Mouse (Mus musculus): Measurements from ENCODE around the gene Gm3417. TPM values are rescaled to one million over a fixed set of nuclear protein-coding genes. Genes with fewer than 3 reads are reported as not detected.

Gm3417 gene
- polyA plus RNA-seq, 1 experiment from 2014 or later: 3.7 TPM

DNA sequence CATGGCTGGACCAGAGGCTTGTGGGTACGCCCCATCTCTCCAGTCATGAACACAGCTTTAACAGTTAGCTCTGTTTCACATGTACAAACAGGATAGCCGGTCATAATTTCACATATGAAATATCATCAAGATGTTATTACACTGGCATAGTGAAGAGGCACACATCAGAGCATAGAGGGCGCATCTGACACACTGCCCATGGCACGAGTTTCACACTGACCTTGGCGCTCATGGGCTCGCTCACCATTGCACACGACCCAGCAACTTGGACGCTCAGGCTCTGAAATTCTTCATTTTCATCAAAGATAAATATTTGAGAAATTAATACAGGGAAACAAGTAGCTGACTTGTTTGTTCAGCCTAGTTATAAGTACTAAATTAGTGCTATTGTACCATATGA lies 60.7 kb downstream of the Gm3417 start:
- ATAC-seq (ENCODE audit: low read depth): no peak
- no peaks in the 10 kb centered on the region for H3K36me3 ChIP-seq (ENCODE audit: control insufficient read depth, insufficient read depth, low read length)

DNA sequence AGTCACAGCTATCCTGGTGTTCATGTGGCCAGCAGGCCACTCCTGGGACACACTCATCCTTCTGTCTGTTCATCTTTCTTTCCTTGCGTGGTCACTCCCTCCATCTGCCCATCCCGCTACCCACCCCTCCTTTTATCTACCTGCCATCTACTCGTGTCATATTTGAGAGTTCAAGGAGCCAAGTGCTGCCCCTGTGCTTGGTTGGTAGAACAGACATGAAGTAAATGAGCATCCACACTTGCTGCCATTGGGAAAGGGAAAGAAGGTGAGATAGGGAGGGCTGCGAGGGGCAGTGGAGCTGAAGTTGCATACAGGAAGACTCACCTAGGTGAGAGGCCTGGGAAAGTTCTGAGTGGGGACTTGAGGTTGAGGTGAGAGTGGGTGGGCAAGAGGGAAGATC lies 64.2 kb downstream of the Gm3417 start:
- DNase-seq (ENCODE audit: low spot score) (no peak), ATAC-seq (ENCODE audit: low read depth) (no peak)
- H3K4me3 ChIP-seq (ENCODE audit: low read depth, low read length): no peak overlapping the region
- H3K36me3 ChIP-seq (ENCODE audit: control insufficient read depth, insufficient read depth, low read length): no peaks in the 10 kb centered on the region
- no peaks in the 10 kb centered on the region for H3K9me3 ChIP-seq (ENCODE audit: control insufficient read depth, low read length)
- H3K9ac ChIP-seq (ENCODE audit: low read depth, low read length): no peak overlapping the region
- no peaks in the 10 kb centered on the region for H3K27me3 ChIP-seq (replicated peaks; ENCODE audit: control insufficient read depth, insufficient read depth, low read length)
- 92% methylated on average over 4 of the region's 4 CpGs for WGBS
- H3K27ac ChIP-seq (replicated peaks; ENCODE audit: low read depth, low read length): no peak overlapping the region
- H3K4me1 ChIP-seq (ENCODE audit: control insufficient read depth, insufficient read depth, low read length): no peaks in the 10 kb centered on the region
- H3K4me2 ChIP-seq (ENCODE audit: low read depth, low read length): no peak overlapping the region

More for the DNA sequence above, 60.7 kb downstream of the Gm3417 start:
- Histone ChIP-seq H3K27ac (replicated peaks; ENCODE audit: low read depth, low read length) (no peak overlapping the region), H3K4me3 (ENCODE audit: low read depth, low read length) (no peak overlapping the region), H3K9ac (ENCODE audit: low read depth, low read length) (no peak overlapping the region), H3K27me3 (replicated peaks; ENCODE audit: control insufficient read depth, insufficient read depth, low read length) (no peaks in the 10 kb centered on the region), H3K4me2 (ENCODE audit: low read depth, low read length) (no peak overlapping the region), H3K4me1 (ENCODE audit: control insufficient read depth, insufficient read depth, low read length) (no peaks in the 10 kb centered on the region), H3K9me3 (ENCODE audit: control insufficient read depth, low read length) (no peaks in the 10 kb centered on the region)
- DNase-seq (ENCODE audit: low spot score): no peak
- WGBS: 83% methylated on average over 8 of the region's 8 CpGs

Other genes starting within 250 kb of the Gm3417 start
- 6.6 and 8.3 TPM in 2 replicates for gene Wdr27, start 35.6 kb downstream of the Gm3417 start, polyA plus RNA-seq (2014; fragmentation: Nextera tagmentation; extraction: Ambion mirVana)
- gene 1600012H06Rik, start 35.6 kb downstream of the Gm3417 start, polyA plus RNA-seq (2014; fragmentation: Nextera tagmentation; extraction: Ambion mirVana): 45.0 and 45.9 TPM in 2 replicates
- gene Phf10, start 17.5 kb downstream of the Gm3417 start, polyA plus RNA-seq (2014; fragmentation: Nextera tagmentation; extraction: Ambion mirVana): 50.5 and 52.0 TPM in 2 replicates
- gene 9030025P20Rik, start 322 bp downstream of the Gm3417 start, polyA plus RNA-seq (2014; fragmentation: Nextera tagmentation; extraction: Ambion mirVana): 5.3 and 6.0 TPM in 2 replicates
- gene Gm3435, start 31.4 kb upstream of the Gm3417 start, polyA plus RNA-seq (2014; fragmentation: Nextera tagmentation; extraction: Ambion mirVana): 2.7 and 4.4 TPM in 2 replicates
- gene Ermard, start 62.4 kb upstream of the Gm3417 start, polyA plus RNA-seq (2014; fragmentation: Nextera tagmentation; extraction: Ambion mirVana): 49.7 and 54.8 TPM in 2 replicates
- gene Tcte3, start 62.7 kb upstream of the Gm3417 start, polyA plus RNA-seq (2014; fragmentation: Nextera tagmentation; extraction: Ambion mirVana): not detected in 2 replicates
- 2.4 and 2.8 TPM in 2 replicates for gene Gm3448, start 62.7 kb upstream of the Gm3417 start, polyA plus RNA-seq (2014; fragmentation: Nextera tagmentation; extraction: Ambion mirVana)

All from embryonic facial prominence, embryonic 14.5 days (tissue).